Mouse (Mus musculus): ENCODE measurements around the gene Tab2. TPM values are rescaled to one million over a fixed set of nuclear protein-coding genes. Genes with fewer than 3 reads are reported as not detected.

The Tab2 gene
- polyA plus RNA-seq (2012; rRNA removed) = 9.1 and 19.7 TPM in 2 replicates

- TF ChIP-seq CTCF (IDR thresholded peaks at IDR 0.05; ENCODE audit: extremely low read depth, insufficient read length, insufficient replicate concordance, low read depth, low read length) (no peak), POLR2A (IDR thresholded peaks at IDR 0.05; ENCODE audit: low read depth, low read length) (peak; percentile 54; the same call in 1 of the 2 replicates)
Observed at GRCm38 (mm10) chr10:7956228-7957001, at the start of gene Tab2. TSS of gene Tab2 (minus strand) at chr10:7956230.

DNA sequence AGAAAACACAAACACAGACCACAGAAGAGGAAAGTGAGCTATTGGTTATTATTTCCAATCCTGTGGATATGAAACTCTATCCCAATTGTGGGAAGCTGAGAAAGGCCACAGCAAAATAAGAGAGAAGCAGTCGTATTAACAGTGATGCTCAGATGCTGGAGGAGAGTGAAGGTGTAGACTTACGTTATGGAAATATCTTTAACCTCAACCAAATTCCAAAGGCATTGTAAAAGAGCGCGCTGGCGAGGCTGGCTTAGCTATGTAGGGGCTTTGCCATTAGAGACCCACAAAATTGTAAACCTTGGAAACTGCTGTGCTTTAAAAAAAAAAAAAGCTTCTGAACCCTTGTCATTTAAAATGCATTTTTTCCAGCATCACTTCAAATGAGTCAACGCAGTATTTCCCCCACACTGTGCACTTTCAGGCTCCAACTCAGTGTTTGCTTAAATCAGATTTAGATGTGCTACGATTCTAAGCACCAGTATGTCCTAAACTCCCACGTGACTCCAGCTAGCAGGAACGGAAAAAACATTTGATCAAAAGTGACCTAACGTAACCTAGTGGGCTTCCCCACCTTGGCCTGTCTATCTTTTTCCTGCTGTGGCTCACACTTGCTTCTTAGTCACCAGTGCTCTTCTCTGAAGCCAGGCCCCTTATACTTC is 36.4 kb upstream of the Tab2 start:
- no peak for TF ChIP-seq CTCF (IDR thresholded peaks at IDR 0.05; ENCODE audit: extremely low read depth, insufficient read length, insufficient replicate concordance, low read depth, low read length)
- no peak for TF ChIP-seq POLR2A (IDR thresholded peaks at IDR 0.05; ENCODE audit: low read depth, low read length)
- Histone ChIP-seq H3K27ac (ENCODE audit: insufficient read depth, low read depth, low read length) (no peak overlapping the region), H3K27me3 (ENCODE audit: control insufficient read depth, insufficient read depth, low read length) (no peaks in the 10 kb centered on the region), H3K36me3 (ENCODE audit: control insufficient read depth, insufficient read depth, low read length) (no peaks in the 10 kb centered on the region), H3K4me3 (ENCODE audit: low read depth, low read length) (no peak overlapping the region), H3K4me1 (ENCODE audit: control insufficient read depth, insufficient read depth, insufficient read length, low read length) (no peaks in the 10 kb centered on the region)
- 81% methylated on average over 10 of the region's 10 CpGs for WGBS

More at GRCm38 (mm10) chr10:7956228-7957001, at the start of gene Tab2:
- peak within 1 kb of the TSS; percentile 61 for H3K27ac ChIP-seq (ENCODE audit: insufficient read depth, low read depth, low read length)
- peak within 1 kb of the TSS; percentile 76 for H3K4me3 ChIP-seq (ENCODE audit: low read depth, low read length)
- peaks cover 4% of the 10 kb centered on the region; the same call in 1 of the 2 replicates for H3K4me1 ChIP-seq (ENCODE audit: control insufficient read depth, insufficient read depth, insufficient read length, low read length)
- H3K27me3 ChIP-seq (ENCODE audit: control insufficient read depth, insufficient read depth, low read length) = no peaks in the 10 kb centered on the region
- no peaks in the 10 kb centered on the region for H3K36me3 ChIP-seq (ENCODE audit: control insufficient read depth, insufficient read depth, low read length)
- WGBS = under 1% methylated on average over 96 of the region's 97 CpGs

GRCm38 (mm10) chr10:7991596-7991995 is 35.6 kb upstream of the Tab2 start:
- no peak for TF ChIP-seq CTCF (IDR thresholded peaks at IDR 0.05; ENCODE audit: extremely low read depth, insufficient read length, insufficient replicate concordance, low read depth, low read length)
- no peak for TF ChIP-seq POLR2A (IDR thresholded peaks at IDR 0.05; ENCODE audit: low read depth, low read length)
- Histone ChIP-seq H3K27ac (ENCODE audit: insufficient read depth, low read depth, low read length) (no peak overlapping the region), H3K27me3 (ENCODE audit: control insufficient read depth, insufficient read depth, low read length) (no peaks in the 10 kb centered on the region), H3K36me3 (ENCODE audit: control insufficient read depth, insufficient read depth, low read length) (no peaks in the 10 kb centered on the region), H3K4me3 (ENCODE audit: low read depth, low read length) (no peak overlapping the region), H3K4me1 (ENCODE audit: control insufficient read depth, insufficient read depth, insufficient read length, low read length) (no peaks in the 10 kb centered on the region)
- WGBS = 56% methylated on average over 5 of the region's 5 CpGs

GRCm38 (mm10) chr10:7987521-7987920 is 31.5 kb upstream of the Tab2 start:
- WGBS = 91% methylated on average over 8 of the region's 8 CpGs
- no peak for TF ChIP-seq CTCF (IDR thresholded peaks at IDR 0.05; ENCODE audit: extremely low read depth, insufficient read length, insufficient replicate concordance, low read depth, low read length)
- TF ChIP-seq POLR2A (IDR thresholded peaks at IDR 0.05; ENCODE audit: low read depth, low read length) = no peak
- Histone ChIP-seq H3K36me3 (ENCODE audit: control insufficient read depth, insufficient read depth, low read length) (no peaks in the 10 kb centered on the region), H3K27me3 (ENCODE audit: control insufficient read depth, insufficient read depth, low read length) (no peaks in the 10 kb centered on the region), H3K4me1 (ENCODE audit: control insufficient read depth, insufficient read depth, insufficient read length, low read length) (no peaks in the 10 kb centered on the region), H3K27ac (ENCODE audit: insufficient read depth, low read depth, low read length) (no peak overlapping the region), H3K4me3 (ENCODE audit: low read depth, low read length) (no peak overlapping the region)

DNA sequence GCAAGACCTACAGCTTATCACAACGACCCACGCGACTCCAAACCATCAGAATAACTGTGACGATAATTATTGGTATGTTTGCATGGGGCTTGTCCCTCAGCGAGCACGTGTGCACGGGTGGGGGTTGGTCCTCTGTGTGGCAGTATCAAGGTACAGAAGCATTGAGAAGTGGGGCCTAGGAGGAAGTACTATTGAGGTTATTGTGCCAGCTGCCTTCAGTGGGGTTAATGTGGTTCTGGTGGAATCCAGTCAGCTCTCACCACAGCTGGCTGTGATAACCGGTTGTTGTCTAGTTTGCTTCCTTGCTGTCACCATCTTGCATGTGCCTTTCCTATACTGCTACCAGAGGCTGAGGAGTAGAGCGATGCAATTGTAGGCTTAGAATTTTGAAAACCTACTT is 20.4 kb upstream of the Tab2 start:
- H3K4me3 ChIP-seq (ENCODE audit: low read depth, low read length) = no peak overlapping the region
- 0 out of 2 replicates have a peak, but pooled peaks cover 4% of the 10 kb centered on the region for H3K4me1 ChIP-seq (ENCODE audit: control insufficient read depth, insufficient read depth, insufficient read length, low read length)
- H3K27ac ChIP-seq (ENCODE audit: insufficient read depth, low read depth, low read length) = no peak overlapping the region
- no peaks in the 10 kb centered on the region for H3K27me3 ChIP-seq (ENCODE audit: control insufficient read depth, insufficient read depth, low read length)
- no peak for TF ChIP-seq CTCF (IDR thresholded peaks at IDR 0.05; ENCODE audit: extremely low read depth, insufficient read length, insufficient replicate concordance, low read depth, low read length)
- TF ChIP-seq POLR2A (IDR thresholded peaks at IDR 0.05; ENCODE audit: low read depth, low read length) = no peak
- no peaks in the 10 kb centered on the region for H3K36me3 ChIP-seq (ENCODE audit: control insufficient read depth, insufficient read depth, low read length)
- 42% methylated on average over 9 of the region's 9 CpGs for WGBS

DNA sequence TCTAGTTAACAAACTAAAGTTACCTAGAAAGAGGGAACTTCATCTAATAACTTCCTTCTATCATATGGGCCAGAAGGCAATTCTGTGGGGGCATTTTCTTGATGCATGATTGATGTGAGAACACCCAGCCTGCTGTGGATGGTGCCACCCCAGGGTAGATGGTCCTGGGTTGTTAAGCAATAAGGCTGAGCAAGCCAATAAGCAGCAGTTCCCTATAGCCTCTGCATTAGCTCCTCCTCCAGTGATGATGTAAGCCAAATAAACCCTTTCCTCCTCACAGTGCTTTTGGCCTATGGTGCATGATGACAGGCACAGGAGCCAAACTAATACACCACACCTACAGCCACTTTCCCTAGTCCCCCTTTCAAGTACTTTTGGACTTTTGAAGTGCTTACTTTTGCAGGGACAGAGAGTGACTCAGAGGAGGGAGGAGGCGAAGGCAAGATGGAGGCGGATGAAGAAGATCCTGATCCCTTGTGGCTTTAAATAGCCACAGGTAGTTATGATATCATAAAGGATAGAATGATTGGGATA is 12.8 kb upstream of the Tab2 start:
- no peak overlapping the region for H3K4me3 ChIP-seq (ENCODE audit: low read depth, low read length)
- H3K4me1 ChIP-seq (ENCODE audit: control insufficient read depth, insufficient read depth, insufficient read length, low read length) = no peaks in the 10 kb centered on the region
- H3K27me3 ChIP-seq (ENCODE audit: control insufficient read depth, insufficient read depth, low read length) = no peaks in the 10 kb centered on the region
- H3K36me3 ChIP-seq (ENCODE audit: control insufficient read depth, insufficient read depth, low read length) = no peaks in the 10 kb centered on the region
- TF ChIP-seq POLR2A (IDR thresholded peaks at IDR 0.05; ENCODE audit: low read depth, low read length) (no peak), CTCF (IDR thresholded peaks at IDR 0.05; ENCODE audit: extremely low read depth, insufficient read length, insufficient replicate concordance, low read depth, low read length) (no peak)
- no peak overlapping the region for H3K27ac ChIP-seq (ENCODE audit: insufficient read depth, low read depth, low read length)
- WGBS = 95% methylated on average over 2 of the region's 2 CpGs

DNA sequence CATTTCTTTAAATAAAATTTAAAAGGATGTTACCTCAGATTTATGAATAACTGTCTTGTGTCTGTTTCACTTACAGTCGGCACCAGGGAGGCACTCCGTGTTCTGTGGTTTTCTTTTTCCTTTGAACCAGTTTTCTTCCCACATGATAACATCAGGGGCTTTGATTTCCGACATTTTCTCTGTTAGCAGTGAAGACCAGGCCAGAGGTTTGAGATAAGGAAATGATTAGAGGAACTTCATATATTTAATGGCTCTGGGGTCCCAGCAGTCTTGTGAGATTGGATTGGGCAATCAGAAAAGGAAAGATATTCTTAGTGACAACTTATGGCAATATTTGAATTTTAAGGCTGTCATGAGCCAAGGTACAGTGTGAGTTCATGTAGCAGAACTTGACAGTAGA is 11.1 kb upstream of the Tab2 start:
- Histone ChIP-seq H3K4me3 (ENCODE audit: low read depth, low read length) (no peak overlapping the region), H3K27ac (ENCODE audit: insufficient read depth, low read depth, low read length) (no peak overlapping the region), H3K36me3 (ENCODE audit: control insufficient read depth, insufficient read depth, low read length) (no peaks in the 10 kb centered on the region), H3K27me3 (ENCODE audit: control insufficient read depth, insufficient read depth, low read length) (no peaks in the 10 kb centered on the region), H3K4me1 (ENCODE audit: control insufficient read depth, insufficient read depth, insufficient read length, low read length) (no peaks in the 10 kb centered on the region)
- TF ChIP-seq POLR2A (IDR thresholded peaks at IDR 0.05; ENCODE audit: low read depth, low read length) (no peak), CTCF (IDR thresholded peaks at IDR 0.05; ENCODE audit: extremely low read depth, insufficient read length, insufficient replicate concordance, low read depth, low read length) (no peak)
- 64% methylated on average over 3 of the region's 3 CpGs for WGBS
